Mouse (Mus musculus) heart, postnatal 0 days (tissue): Measurements from ENCODE around the gene Maneal.

Experiments
- CTCF ChIP-seq: IDR thresholded peaks from 2 replicates; pipeline ENCODE4 v1.5.1; 2016; ENCODE audit warnings: antibody characterized with exemption, control low read depth, low read depth
- EP300 ChIP-seq: IDR thresholded peaks from 2 replicates; pipeline ENCODE4 v1.6.1; 2016; ENCODE audit warnings: antibody characterized with exemption, low read depth

DNA sequence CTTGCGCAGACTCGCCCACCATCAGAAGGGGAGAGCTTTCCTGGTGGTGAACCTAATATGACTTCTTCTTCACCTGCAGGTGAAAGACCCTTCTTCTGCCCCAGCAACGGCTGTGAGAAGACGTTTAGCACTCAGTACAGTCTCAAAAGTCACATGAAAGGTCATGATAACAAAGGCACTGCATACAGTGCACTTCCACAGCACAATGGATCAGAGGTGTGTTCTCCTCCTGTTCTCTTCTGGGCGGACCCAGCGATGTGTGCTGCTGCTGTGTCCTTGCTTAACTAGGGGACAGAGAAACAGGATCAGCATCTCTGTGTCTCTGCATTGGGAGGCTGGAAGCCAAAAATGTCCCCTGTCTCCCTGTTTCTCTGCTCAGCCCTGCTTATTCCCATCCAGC lies 37.0 kb downstream of the Maneal start:
- no peak for TF ChIP-seq EP300
- no peak for TF ChIP-seq CTCF
